Mouse (Mus musculus): Measurements from ENCODE around the gene Eif3k. TPM values are rescaled to one million over a fixed set of nuclear protein-coding genes. Genes with fewer than 3 reads are reported as not detected.

Eif3k gene
- polyA plus RNA-seq, 1 experiment from 2014 or later: 279 TPM

DNA sequence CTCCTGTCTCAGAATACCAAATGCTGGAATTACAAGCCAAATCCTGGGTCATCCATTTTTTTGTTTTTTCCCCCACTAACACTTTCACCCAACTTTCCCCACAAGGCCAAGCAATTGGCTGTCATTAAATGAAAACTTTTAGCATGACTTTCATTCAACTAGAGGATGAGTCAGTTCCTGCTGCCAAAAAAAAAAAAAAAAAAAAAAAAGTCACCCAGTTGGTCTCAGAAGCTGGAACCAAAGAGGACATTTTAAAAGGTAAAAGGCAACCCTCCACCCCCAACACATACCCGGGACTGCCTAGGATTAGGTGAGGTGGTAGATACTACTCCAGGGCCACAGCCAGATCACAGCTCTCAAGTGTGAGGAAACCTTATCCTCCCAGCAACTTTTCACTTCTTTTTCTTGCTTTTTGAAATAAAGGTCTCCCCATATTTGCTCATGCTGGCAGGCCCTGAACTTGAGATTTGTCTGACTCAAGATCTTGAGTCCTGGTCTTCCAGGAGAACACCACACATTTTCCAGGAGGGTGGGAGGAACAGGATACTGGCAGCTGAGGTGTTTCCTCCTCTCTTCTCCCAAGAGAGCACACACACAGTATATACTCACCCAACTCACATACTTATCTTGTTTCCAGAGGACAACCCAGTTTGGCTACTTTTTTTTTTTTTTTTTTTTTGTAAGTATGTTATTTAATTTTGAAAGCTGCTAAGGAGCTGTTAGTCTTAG is 23.5 kb downstream of the Eif3k start:
- 70% methylated on average over 1 of the region's 1 CpGs for WGBS
- no peaks in the 10 kb centered on the region for H3K27me3 ChIP-seq (ENCODE audit: control insufficient read depth, insufficient read depth, low read depth, low read length)
- H3K27ac ChIP-seq (ENCODE audit: low read length): no peak overlapping the region
- H3K4me1 ChIP-seq (ENCODE audit: control insufficient read depth, insufficient read depth, low read length): peaks cover 42% of the 10 kb centered on the region
- no peaks in the 10 kb centered on the region for H3K36me3 ChIP-seq (ENCODE audit: control insufficient read depth, insufficient read depth, low read length)
- no peak for ATAC-seq
- H3K9ac ChIP-seq (ENCODE audit: low read depth, low read length): no peak overlapping the region
- no peak overlapping the region for H3K4me2 ChIP-seq (ENCODE audit: low read length)
- H3K9me3 ChIP-seq (replicated peaks; ENCODE audit: control insufficient read depth, low read length, poor library complexity, severe bottlenecking): no peaks in the 10 kb centered on the region
- no peak overlapping the region for H3K4me3 ChIP-seq (ENCODE audit: low read depth, low read length)

DNA sequence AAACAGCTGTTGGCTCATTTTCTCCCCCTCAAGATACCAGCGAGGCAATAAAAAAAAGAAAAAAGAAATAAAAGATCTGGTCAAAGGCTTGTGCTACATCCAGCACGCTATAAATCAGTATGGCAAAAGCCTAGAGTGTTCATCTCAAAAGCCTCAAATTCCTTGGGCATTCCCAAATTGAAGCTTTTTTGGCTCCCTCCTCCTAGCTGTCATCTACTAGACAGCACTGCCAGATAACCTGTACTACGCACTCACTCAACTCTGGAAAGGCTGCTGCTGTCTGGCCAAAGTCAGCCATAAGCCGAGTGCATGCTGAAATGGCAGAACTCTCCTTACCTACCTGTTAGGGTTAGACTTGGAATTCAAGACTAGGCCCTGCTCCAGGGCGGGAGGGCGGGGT is 24.4 kb downstream of the Eif3k start:
- WGBS: 88% methylated on average over 6 of the region's 6 CpGs
- Histone ChIP-seq H3K4me3 (ENCODE audit: low read depth, low read length) (no peak overlapping the region), H3K4me2 (ENCODE audit: low read length) (no peak overlapping the region), H3K36me3 (ENCODE audit: control insufficient read depth, insufficient read depth, low read length) (no peaks in the 10 kb centered on the region), H3K9ac (ENCODE audit: low read depth, low read length) (no peak overlapping the region), H3K4me1 (ENCODE audit: control insufficient read depth, insufficient read depth, low read length) (peaks cover 40% of the 10 kb centered on the region), H3K27me3 (ENCODE audit: control insufficient read depth, insufficient read depth, low read depth, low read length) (no peaks in the 10 kb centered on the region), H3K9me3 (replicated peaks; ENCODE audit: control insufficient read depth, low read length, poor library complexity, severe bottlenecking) (no peaks in the 10 kb centered on the region), H3K27ac (ENCODE audit: low read length) (no peak overlapping the region)
- ATAC-seq: no peak

DNA sequence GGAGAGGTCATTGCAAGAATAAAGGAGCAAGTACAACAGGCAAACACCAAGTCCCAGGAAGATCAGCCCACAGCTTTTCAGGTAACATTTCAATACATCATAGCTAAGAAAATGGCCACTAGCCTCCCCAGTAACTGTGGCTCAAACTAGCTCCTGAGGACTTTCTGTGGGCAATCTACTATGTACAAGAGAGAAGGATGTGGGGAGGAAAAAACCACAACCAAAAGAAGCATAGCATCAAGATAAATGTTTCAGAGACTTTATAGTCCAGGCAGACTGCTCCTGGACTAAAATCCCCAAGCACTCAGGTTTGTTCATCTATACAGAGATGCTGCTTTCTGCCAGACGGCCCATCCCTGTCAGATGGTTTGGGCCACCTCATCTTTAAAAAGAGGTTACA is 25.4 kb downstream of the Eif3k start:
- H3K36me3 ChIP-seq (ENCODE audit: control insufficient read depth, insufficient read depth, low read length): no peaks in the 10 kb centered on the region
- no peak overlapping the region for H3K27ac ChIP-seq (ENCODE audit: low read length)
- peaks cover 39% of the 10 kb centered on the region for H3K4me1 ChIP-seq (ENCODE audit: control insufficient read depth, insufficient read depth, low read length)
- no peaks in the 10 kb centered on the region for H3K9me3 ChIP-seq (replicated peaks; ENCODE audit: control insufficient read depth, low read length, poor library complexity, severe bottlenecking)
- no peaks in the 10 kb centered on the region for H3K27me3 ChIP-seq (ENCODE audit: control insufficient read depth, insufficient read depth, low read depth, low read length)
- no peak overlapping the region for H3K9ac ChIP-seq (ENCODE audit: low read depth, low read length)
- ATAC-seq: no peak
- H3K4me2 ChIP-seq (ENCODE audit: low read length): no peak overlapping the region
- WGBS: 89% methylated on average over 1 of the region's 1 CpGs
- no peak overlapping the region for H3K4me3 ChIP-seq (ENCODE audit: low read depth, low read length)

DNA sequence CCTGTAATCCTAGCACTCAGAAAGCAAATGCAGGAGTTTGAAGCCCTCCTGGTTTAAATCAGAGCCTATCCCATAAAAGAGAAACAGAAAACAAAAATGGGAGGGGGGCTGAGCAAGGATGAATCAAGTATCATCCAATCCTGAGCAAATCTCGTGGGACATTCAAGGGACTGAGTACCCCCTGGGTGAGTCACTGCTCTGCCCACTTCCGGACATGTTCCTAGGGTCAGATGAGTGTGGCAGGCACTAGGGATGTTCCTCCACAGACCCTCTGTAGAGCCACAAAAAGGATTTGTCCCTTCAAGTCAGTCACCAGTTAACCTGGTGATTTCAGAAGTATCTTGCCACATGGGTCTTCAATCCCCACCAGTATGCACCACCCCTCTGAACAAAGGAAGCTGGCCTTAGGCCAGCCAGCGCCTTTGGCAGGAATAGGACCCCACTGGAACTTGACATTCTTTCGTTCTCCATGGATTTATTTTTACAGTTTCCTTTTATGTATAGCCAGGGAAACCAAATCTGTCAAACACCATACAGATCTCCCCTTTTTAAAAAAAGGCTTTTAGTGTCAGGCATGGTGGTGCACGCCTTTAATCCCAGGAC is 26.3 kb downstream of the Eif3k start:
- Histone ChIP-seq H3K4me3 (ENCODE audit: low read depth, low read length) (no peak overlapping the region), H3K4me1 (ENCODE audit: control insufficient read depth, insufficient read depth, low read length) (peaks cover 30% of the 10 kb centered on the region), H3K27me3 (ENCODE audit: control insufficient read depth, insufficient read depth, low read depth, low read length) (no peaks in the 10 kb centered on the region), H3K9ac (ENCODE audit: low read depth, low read length) (no peak overlapping the region), H3K4me2 (ENCODE audit: low read length) (no peak overlapping the region), H3K36me3 (ENCODE audit: control insufficient read depth, insufficient read depth, low read length) (no peaks in the 10 kb centered on the region), H3K27ac (ENCODE audit: low read length) (no peak overlapping the region), H3K9me3 (replicated peaks; ENCODE audit: control insufficient read depth, low read length, poor library complexity, severe bottlenecking) (no peaks in the 10 kb centered on the region)
- WGBS: 48% methylated on average over 5 of the region's 5 CpGs
- ATAC-seq: no peak

DNA sequence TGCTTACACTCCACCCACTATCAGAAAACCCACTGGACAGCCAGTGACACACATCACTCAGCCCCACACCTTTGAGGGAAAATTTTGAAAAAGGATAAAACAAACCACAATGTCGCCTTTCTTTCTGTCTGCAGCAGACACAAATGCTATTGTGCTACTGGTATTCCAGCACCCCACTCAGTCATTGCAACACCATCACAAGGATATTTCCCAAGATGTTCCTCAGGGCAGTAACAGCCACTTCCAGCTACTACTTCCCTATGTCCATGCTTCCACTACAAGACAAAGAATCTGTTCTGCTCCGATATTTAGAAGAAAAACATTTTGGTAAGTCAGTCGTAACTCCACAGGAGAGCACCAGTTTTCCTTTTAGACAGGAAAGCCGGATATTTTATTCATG is 26.9 kb downstream of the Eif3k start:
- no peaks in the 10 kb centered on the region for H3K27me3 ChIP-seq (ENCODE audit: control insufficient read depth, insufficient read depth, low read depth, low read length)
- no peak overlapping the region for H3K9ac ChIP-seq (ENCODE audit: low read depth, low read length)
- H3K4me3 ChIP-seq (ENCODE audit: low read depth, low read length): no peak overlapping the region
- H3K27ac ChIP-seq (ENCODE audit: low read length): no peak overlapping the region
- no peaks in the 10 kb centered on the region for H3K36me3 ChIP-seq (ENCODE audit: control insufficient read depth, insufficient read depth, low read length)
- H3K4me1 ChIP-seq (ENCODE audit: control insufficient read depth, insufficient read depth, low read length): peaks cover 24% of the 10 kb centered on the region
- H3K4me2 ChIP-seq (ENCODE audit: low read length): no peak overlapping the region
- WGBS: 80% methylated on average over 4 of the region's 4 CpGs
- no peak for ATAC-seq
- no peaks in the 10 kb centered on the region for H3K9me3 ChIP-seq (replicated peaks; ENCODE audit: control insufficient read depth, low read length, poor library complexity, severe bottlenecking)

DNA sequence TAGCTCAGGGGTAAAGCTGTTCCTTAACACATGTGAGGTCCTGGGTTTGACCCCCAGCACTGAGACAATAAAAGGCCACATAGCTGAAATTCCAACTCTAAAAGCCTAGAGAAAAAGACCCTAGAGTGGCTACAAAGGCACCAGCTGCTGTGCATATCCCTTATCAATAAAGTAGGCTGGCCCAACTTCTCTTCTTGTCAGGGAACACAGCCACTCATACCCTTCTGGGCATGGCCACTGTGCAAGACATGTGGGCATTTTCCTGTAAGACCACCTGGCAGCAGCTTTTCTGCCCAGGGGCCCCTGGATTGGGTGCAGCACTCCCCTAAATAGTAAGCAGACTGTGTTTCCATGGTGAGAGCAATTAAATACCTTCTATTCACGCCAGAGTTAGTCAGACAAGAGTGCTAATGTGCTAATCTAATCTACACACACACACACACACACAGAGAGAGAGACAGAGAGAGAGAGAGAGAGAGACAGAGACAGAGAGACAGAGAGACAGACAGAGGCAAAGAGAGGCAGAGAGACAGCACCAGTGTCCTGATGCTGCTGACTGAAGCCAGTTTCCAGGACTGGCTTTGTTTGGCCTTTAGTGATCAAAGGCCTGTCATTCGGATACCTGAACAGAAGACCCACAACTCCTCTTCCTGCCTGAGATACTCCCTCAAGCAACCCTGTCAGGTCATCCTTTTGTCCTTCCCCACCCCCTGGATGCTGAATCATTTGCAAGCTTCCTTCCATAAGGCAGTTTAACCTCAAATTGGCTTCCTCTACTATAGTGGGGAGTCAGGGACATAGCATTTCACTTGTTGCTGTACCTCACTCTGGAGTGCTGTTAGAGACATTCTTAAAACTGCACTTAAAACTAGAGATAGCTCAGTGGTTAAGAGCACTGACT is 27.9 kb downstream of the Eif3k start:
- peaks cover 14% of the 10 kb centered on the region; the same call in 1 of the 2 replicates for H3K4me1 ChIP-seq (ENCODE audit: control insufficient read depth, insufficient read depth, low read length)
- no peak for ATAC-seq

DNA sequence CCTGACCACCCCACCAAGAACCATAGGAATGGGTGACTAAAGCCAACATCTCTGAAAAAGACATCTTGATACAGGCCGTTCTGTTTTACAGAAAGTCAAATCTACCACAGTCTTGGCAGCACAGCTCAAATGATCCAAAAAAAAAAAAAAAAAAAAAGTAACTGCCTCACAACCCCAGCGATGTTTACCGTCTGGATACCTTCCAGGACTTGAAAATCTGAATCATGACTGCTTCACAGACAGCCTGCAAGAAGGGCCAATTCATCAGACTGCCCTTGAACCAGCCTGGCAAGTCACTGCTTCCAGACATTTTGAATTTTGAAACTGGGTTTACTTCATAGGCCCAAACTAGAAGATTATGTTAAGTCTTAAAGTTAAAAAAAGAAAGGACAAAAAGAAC is 28.9 kb downstream of the Eif3k start:
- ATAC-seq: no peak

More for the DNA sequence above, 27.9 kb downstream of the Eif3k start:
- Histone ChIP-seq H3K36me3 (ENCODE audit: control insufficient read depth, insufficient read depth, low read length) (no peaks in the 10 kb centered on the region), H3K4me3 (ENCODE audit: low read depth, low read length) (no peak overlapping the region), H3K9ac (ENCODE audit: low read depth, low read length) (no peak overlapping the region), H3K9me3 (replicated peaks; ENCODE audit: control insufficient read depth, low read length, poor library complexity, severe bottlenecking) (no peaks in the 10 kb centered on the region), H3K27ac (ENCODE audit: low read length) (0 out of 2 replicates have a peak overlapping the region, but pooled peaks have one; percentile 30), H3K4me2 (ENCODE audit: low read length) (no peak overlapping the region), H3K27me3 (ENCODE audit: control insufficient read depth, insufficient read depth, low read depth, low read length) (no peaks in the 10 kb centered on the region)
- 10% methylated on average over 2 of the region's 2 CpGs for WGBS

DNA sequence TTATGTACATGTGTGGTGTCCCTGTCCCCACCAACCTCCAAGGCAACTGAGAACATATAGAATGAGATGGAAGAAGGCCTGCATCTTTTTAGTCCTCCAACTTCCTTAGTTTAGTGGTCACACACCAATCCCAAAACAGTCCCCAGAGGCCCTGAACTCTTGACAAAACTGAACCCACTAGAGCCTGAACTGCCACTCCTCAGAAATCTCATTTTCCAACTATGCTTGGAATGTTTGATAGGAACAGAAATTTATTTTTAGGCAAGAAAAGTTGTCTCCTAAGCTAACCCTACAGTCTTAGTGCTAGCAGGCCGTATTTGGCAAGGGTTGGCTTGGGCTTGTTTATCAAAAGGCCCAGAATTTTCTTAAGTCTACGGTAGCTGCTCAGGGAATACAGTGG is 29.9 kb downstream of the Eif3k start:
- no peak overlapping the region for H3K27ac ChIP-seq (ENCODE audit: low read length)
- peaks cover 8% of the 10 kb centered on the region; the same call in 1 of the 2 replicates for H3K4me1 ChIP-seq (ENCODE audit: control insufficient read depth, insufficient read depth, low read length)
- H3K4me3 ChIP-seq (ENCODE audit: low read depth, low read length): no peak overlapping the region
- H3K27me3 ChIP-seq (ENCODE audit: control insufficient read depth, insufficient read depth, low read depth, low read length): no peaks in the 10 kb centered on the region
- H3K9me3 ChIP-seq (replicated peaks; ENCODE audit: control insufficient read depth, low read length, poor library complexity, severe bottlenecking): no peaks in the 10 kb centered on the region
- H3K9ac ChIP-seq (ENCODE audit: low read depth, low read length): no peak overlapping the region
- H3K36me3 ChIP-seq (ENCODE audit: control insufficient read depth, insufficient read depth, low read length): no peaks in the 10 kb centered on the region
- ATAC-seq: no peak
- no peak overlapping the region for H3K4me2 ChIP-seq (ENCODE audit: low read length)
- WGBS: 93% methylated on average over 2 of the region's 2 CpGs

More for the DNA sequence above, 28.9 kb downstream of the Eif3k start:
- Histone ChIP-seq H3K9ac (ENCODE audit: low read depth, low read length) (no peak overlapping the region), H3K4me1 (ENCODE audit: control insufficient read depth, insufficient read depth, low read length) (peaks cover 8% of the 10 kb centered on the region; the same call in 1 of the 2 replicates), H3K27me3 (ENCODE audit: control insufficient read depth, insufficient read depth, low read depth, low read length) (no peaks in the 10 kb centered on the region), H3K4me2 (ENCODE audit: low read length) (no peak overlapping the region), H3K9me3 (replicated peaks; ENCODE audit: control insufficient read depth, low read length, poor library complexity, severe bottlenecking) (no peaks in the 10 kb centered on the region), H3K36me3 (ENCODE audit: control insufficient read depth, insufficient read depth, low read length) (no peaks in the 10 kb centered on the region), H3K27ac (ENCODE audit: low read length) (no peak overlapping the region), H3K4me3 (ENCODE audit: low read depth, low read length) (no peak overlapping the region)
- 22% methylated on average over 3 of the region's 3 CpGs for WGBS
